Mouse (Mus musculus) myocyte (in vitro differentiated cells): ENCODE data around the gene Mrtfa. TPM values are rescaled to one million over a fixed set of nuclear protein-coding genes. Genes with fewer than 3 reads are reported as not detected.
A peak's percentile ranks its signal among the peaks of the same experiment; 100 is the strongest.

Source experiments
- H3K27me3 ChIP-seq: one replicate; pipeline ENCODE4 v1.6.1; 2011; ENCODE audit not compliant: control insufficient read depth, insufficient read depth, insufficient read length
- H3K36me3 ChIP-seq: one replicate; pipeline ENCODE4 v1.6.1; 2011; ENCODE audit not compliant: control insufficient read depth, insufficient read depth
- H3K4me2 ChIP-seq: one replicate; pipeline ENCODE4 v1.6.1; 2011; ENCODE audit warnings: low read depth, control low read depth
- H3K4me3 ChIP-seq: one replicate; pipeline ENCODE4 v1.5.1; 2011; ENCODE audit warnings: mild to moderate bottlenecking, control low read depth, moderate library complexity
- H3K79me2 ChIP-seq: one replicate; pipeline ENCODE4 v1.6.1; 2011; ENCODE audit not compliant: control insufficient read depth, insufficient read depth
- H3ac ChIP-seq: one replicate; pipeline ENCODE4 v1.6.1; 2011; ENCODE audit not compliant: control insufficient read depth, insufficient read length
- CEBPB ChIP-seq: IDR thresholded peaks from 2 replicates; pipeline ENCODE4 v1.6.1; 2011; ENCODE audit warnings: mild to moderate bottlenecking, moderate library complexity; ENCODE audit not compliant: poor library complexity, insufficient read depth, severe bottlenecking
- E2F4 ChIP-seq: IDR thresholded peaks from one replicate; pipeline ENCODE4 v1.6.1; 2011; ENCODE audit warnings: mild to moderate bottlenecking, control low read depth, moderate library complexity; ENCODE audit not compliant: insufficient read depth
- MAX ChIP-seq: IDR thresholded peaks from one replicate; pipeline ENCODE4 v1.6.1; 2011; ENCODE audit warnings: low read depth, mild to moderate bottlenecking, control low read depth
- MYOD1 ChIP-seq, 3 experiments: IDR thresholded peaks; one replicate each; pipeline ENCODE4 v1.6.1; 2011; ENCODE audit warnings: control low read depth in 2 of 3, low read depth in 2 of 3, mild to moderate bottlenecking in 2 of 3, moderate library complexity in 1 of 3; ENCODE audit not compliant: insufficient read length in 2 of 3, control insufficient read depth in 1 of 3
- MYOG ChIP-seq, 3 experiments: IDR thresholded peaks; one replicate each; pipeline ENCODE4 v1.6.1; 2011; ENCODE audit warnings: control low read depth in 2 of 3, low read depth in 2 of 3, mild to moderate bottlenecking in 2 of 3; ENCODE audit not compliant: insufficient read length in 2 of 3, control insufficient read depth in 1 of 3, insufficient read depth in 1 of 3
- POLR2A ChIP-seq: IDR thresholded peaks from one replicate; pipeline ENCODE4 v1.6.1; 2011; ENCODE audit warnings: low read depth, mild to moderate bottlenecking, control low read depth, moderate library complexity; ENCODE audit not compliant: insufficient read length
- POLR2AphosphoS2 ChIP-seq: IDR thresholded peaks from one replicate; pipeline ENCODE4 v1.6.1; 2011; ENCODE audit warnings: low read depth, control low read depth; ENCODE audit not compliant: insufficient read length
- REST ChIP-seq: IDR thresholded peaks from one replicate; pipeline ENCODE4 v1.6.1; 2011; ENCODE audit warnings: mild to moderate bottlenecking, control low read depth, moderate library complexity; ENCODE audit not compliant: insufficient read depth, insufficient read length
- SRF ChIP-seq: IDR thresholded peaks from one replicate; pipeline ENCODE4 v1.6.1; 2011; ENCODE audit warnings: low read depth; ENCODE audit not compliant: control insufficient read depth, insufficient read length
- TCF12 ChIP-seq: IDR thresholded peaks from one replicate; pipeline ENCODE4 v1.6.1; 2011; ENCODE audit warnings: mild to moderate bottlenecking, control low read depth; ENCODE audit not compliant: poor library complexity, insufficient read depth, severe bottlenecking
- TCF3 ChIP-seq: IDR thresholded peaks from one replicate; pipeline ENCODE4 v1.6.1; 2011; ENCODE audit warnings: low read depth, control low read depth; ENCODE audit not compliant: insufficient read length
- USF1 ChIP-seq: IDR thresholded peaks from one replicate; pipeline ENCODE4 v1.6.1; 2011; ENCODE audit warnings: low read depth, mild to moderate bottlenecking, control low read depth, moderate library complexity
- polyA plus RNA-seq: library from polyadenylated mRNA; unstranded; fragments of >200 nt; fragmentation: generic; extraction: Trizol; gene quantifications from one replicate; pipeline ENCODE4 v1.2.1, GENCODE M21; 2012; ENCODE audit warnings: missing spikeins

Gene Mrtfa
- polyA plus RNA-seq, 1 experiment: 36.0 TPM

DNA sequence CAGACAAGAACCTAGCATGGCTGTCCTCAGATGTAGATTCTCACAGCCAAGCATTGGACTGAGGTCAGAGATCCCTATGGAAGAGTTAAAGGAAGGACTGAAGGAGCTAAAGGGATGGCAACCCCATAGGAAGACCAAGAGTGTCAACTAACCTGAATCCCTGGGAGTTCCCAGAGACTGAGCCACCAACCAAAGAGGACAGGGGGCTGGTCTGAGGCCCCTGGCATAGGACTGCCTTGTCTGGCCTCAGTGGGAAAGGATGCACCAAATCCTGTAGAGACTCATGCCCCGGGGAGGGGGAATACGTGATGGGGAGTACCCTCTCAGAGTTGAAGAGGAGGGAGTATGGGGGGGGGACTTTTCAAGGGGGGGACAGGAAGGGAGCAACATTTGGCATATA lies 56.8 kb downstream of the Mrtfa start:
- H3K79me2 ChIP-seq: peaks cover 66% of the 10 kb centered on the region

DNA sequence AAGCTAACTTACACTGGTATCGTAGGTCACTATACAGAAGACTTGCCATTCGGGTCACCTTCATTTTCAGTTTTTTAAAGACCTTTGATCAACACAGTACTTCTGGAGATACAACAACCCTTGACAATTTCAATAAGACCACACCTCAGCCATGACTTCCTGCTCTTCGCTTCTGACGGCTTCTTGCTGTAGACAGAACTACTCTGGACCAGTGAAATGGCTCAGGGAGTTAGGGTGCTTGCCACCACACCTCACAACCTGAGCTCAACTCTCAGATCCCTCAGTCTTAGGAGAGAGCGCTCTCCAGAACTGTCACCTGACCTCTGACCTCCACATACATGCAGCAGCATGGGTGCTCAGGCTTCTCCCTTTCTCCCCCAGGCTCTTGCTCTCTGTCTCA lies 59.4 kb downstream of the Mrtfa start:
- H3K4me3 ChIP-seq: no peak overlapping the region
- peaks cover 80% of the 10 kb centered on the region for H3K79me2 ChIP-seq
- no peaks in the 10 kb centered on the region for H3K36me3 ChIP-seq
- no peaks in the 10 kb centered on the region for H3K27me3 ChIP-seq
- no peak overlapping the region for H3ac ChIP-seq
- H3K4me2 ChIP-seq: no peak overlapping the region
- no peak for TF ChIP-seq POLR2A
- no peak for TF ChIP-seq CEBPB
- TF ChIP-seq USF1: no peak
- no peak for TF ChIP-seq TCF3
- no peak for TF ChIP-seq MYOG (IDR thresholded peaks at IDR 0.05; ENCODE audit: control insufficient read depth in 1 of 3, insufficient read depth in 1 of 3, insufficient read length in 2 of 3, low read depth in 2 of 3)
- no peak for TF ChIP-seq SRF
- TF ChIP-seq E2F4: no peak
- no peak for TF ChIP-seq MAX
- no peak for TF ChIP-seq MYOD1 (IDR thresholded peaks at IDR 0.05; ENCODE audit: control insufficient read depth in 1 of 3, insufficient read length in 2 of 3, low read depth in 2 of 3)
- no peak for TF ChIP-seq REST

More for the DNA sequence above, 56.8 kb downstream of the Mrtfa start:
- Histone ChIP-seq H3K36me3 (no peaks in the 10 kb centered on the region), H3K27me3 (no peaks in the 10 kb centered on the region), H3ac (no peak overlapping the region), H3K4me2 (no peak overlapping the region), H3K4me3 (no peak overlapping the region)
- TF ChIP-seq MYOD1 (IDR thresholded peaks at IDR 0.05; ENCODE audit: control insufficient read depth in 1 of 3, insufficient read length in 2 of 3, low read depth in 2 of 3) (no peak), MAX (no peak), TCF12 (no peak), E2F4 (no peak)

DNA sequence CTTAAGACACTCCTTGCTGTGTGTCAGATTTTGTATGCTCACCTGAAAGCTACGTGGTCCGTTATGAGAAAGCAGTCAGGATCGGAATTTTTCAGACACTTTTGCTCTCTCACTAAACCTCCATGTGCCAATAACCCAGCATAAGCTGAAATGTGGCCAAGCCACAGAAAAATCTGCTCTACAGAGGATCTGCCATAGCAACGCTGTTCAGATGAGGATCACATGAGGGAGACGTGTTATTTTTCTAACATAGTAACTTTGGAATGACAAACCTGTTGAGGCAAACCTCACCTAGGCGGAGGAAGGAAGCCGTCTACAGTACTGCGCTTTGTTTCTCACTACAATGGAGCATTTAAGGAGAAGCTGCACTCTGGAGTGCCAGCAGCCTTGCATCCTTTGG lies 60.6 kb downstream of the Mrtfa start:
- peaks cover 80% of the 10 kb centered on the region for H3K79me2 ChIP-seq
- H3K4me3 ChIP-seq: no peak overlapping the region
- H3K27me3 ChIP-seq: no peaks in the 10 kb centered on the region
- TF ChIP-seq SRF (no peak), USF1 (no peak), MYOD1 (IDR thresholded peaks at IDR 0.05; ENCODE audit: control insufficient read depth in 1 of 3, insufficient read length in 2 of 3, low read depth in 2 of 3) (no peak), POLR2A (no peak), MYOG (IDR thresholded peaks at IDR 0.05; ENCODE audit: control insufficient read depth in 1 of 3, insufficient read depth in 1 of 3, insufficient read length in 2 of 3, low read depth in 2 of 3) (no peak), POLR2AphosphoS2 (no peak), CEBPB (no peak), TCF12 (no peak), E2F4 (no peak), REST (no peak), MAX (no peak), TCF3 (no peak)
- H3ac ChIP-seq: no peak overlapping the region
- H3K36me3 ChIP-seq: no peaks in the 10 kb centered on the region
- H3K4me2 ChIP-seq: no peak overlapping the region

DNA sequence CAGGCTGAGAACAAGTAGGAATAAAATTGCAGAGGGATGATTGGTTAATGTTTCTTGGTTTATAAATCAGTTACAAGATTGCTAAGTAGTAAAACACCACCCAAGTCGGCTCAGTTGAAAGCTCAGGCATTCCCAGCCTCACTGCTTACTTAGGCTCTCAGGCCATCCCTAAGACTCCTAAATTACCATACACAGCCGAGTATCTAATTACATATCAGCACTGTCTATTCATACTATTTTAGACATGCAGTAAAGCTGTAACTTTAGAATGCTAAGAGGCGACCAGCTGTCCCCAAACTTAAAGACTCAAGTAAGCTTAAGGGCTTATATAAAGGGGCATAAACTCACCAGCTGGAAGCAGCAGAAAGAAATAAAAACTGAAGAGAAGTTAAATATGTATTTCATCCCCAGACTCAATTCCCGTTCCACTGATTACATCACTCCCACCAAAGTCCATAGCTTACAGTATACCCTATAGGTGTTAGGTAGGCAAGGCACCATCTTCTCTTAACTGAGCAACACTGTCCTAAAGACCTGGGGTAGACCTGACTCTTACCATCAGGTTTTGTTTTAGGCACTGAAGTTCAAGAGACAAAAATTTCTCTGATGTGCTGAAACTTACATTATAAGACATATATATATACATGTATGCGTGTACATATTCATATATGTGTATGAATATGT lies 62.3 kb downstream of the Mrtfa start:
- Histone ChIP-seq H3ac (no peak overlapping the region), H3K4me2 (peak overlapping the region; percentile 62), H3K79me2 (peaks cover 85% of the 10 kb centered on the region), H3K27me3 (no peaks in the 10 kb centered on the region), H3K4me3 (no peak overlapping the region), H3K36me3 (no peaks in the 10 kb centered on the region)
- TF ChIP-seq REST (no peak), USF1 (no peak), MYOD1 (IDR thresholded peaks at IDR 0.05; ENCODE audit: control insufficient read depth in 1 of 3, insufficient read length in 2 of 3, low read depth in 2 of 3) (peak in 2 of 3 experiments; percentile 28), MYOG (IDR thresholded peaks at IDR 0.05; ENCODE audit: control insufficient read depth in 1 of 3, insufficient read depth in 1 of 3, insufficient read length in 2 of 3, low read depth in 2 of 3) (peak in 2 of 3 experiments; percentile 12 to 91), TCF3 (no peak), E2F4 (no peak), POLR2AphosphoS2 (no peak), CEBPB (0 out of 2 replicates have a peak, but pooled peaks have one; percentile 3), TCF12 (peak; percentile 48), SRF (no peak), POLR2A (no peak), MAX (no peak)

DNA sequence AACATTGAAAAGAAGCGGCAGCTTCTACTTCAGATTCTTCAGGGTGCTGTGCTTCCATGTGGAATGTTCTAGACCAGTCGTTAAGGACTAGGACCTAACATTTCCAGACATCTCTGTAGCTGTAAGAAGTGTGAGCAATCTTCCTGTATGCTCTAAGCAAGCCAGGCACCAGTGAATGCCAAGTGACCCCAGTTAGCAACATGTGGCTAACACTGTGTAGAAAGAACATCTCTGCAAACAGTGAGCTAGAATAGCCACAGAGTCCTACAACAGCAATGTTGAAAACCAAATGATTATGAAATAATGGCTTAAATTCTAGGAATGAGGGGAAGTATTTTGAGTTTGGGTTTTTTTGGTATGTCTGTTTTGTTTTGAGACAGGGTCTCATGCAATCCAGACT lies 66.3 kb downstream of the Mrtfa start:
- Histone ChIP-seq H3K79me2 (peaks cover 86% of the 10 kb centered on the region), H3K4me3 (no peak overlapping the region), H3K27me3 (no peaks in the 10 kb centered on the region), H3K36me3 (no peaks in the 10 kb centered on the region), H3ac (no peak overlapping the region), H3K4me2 (no peak overlapping the region)
- TF ChIP-seq USF1 (no peak), SRF (no peak), MAX (no peak), REST (no peak), MYOG (IDR thresholded peaks at IDR 0.05; ENCODE audit: control insufficient read depth in 1 of 3, insufficient read depth in 1 of 3, insufficient read length in 2 of 3, low read depth in 2 of 3) (no peak), CEBPB (no peak), TCF12 (no peak), MYOD1 (IDR thresholded peaks at IDR 0.05; ENCODE audit: control insufficient read depth in 1 of 3, insufficient read length in 2 of 3, low read depth in 2 of 3) (no peak), TCF3 (no peak)
